Mouse (Mus musculus) kidney, adult 2 months (tissue): ENCODE measurements at regions not wholly inside any gene's neighbourhood (a gene's known extent, or its start where the extent isn't known, plus 50 kb on each side); places are given as distances from the start of the nearest gene placed in this dataset.
"Not testable (repeated sequence)": the region's sequence is repeated elsewhere in the genome, so short reads cannot be mapped to it uniquely, and the experiment has no call there.

Experiments used
- DNase-seq: peaks from one replicate; pipeline ENCODE4 v3.0.0; 2021
- H3K27ac ChIP-seq: fragments of 200-500 bp; 2 replicates; pipeline ENCODE4 v1.5.1; 2012; ENCODE audit warnings: low read depth, low read length, control low read depth, inconsistent platforms; ENCODE audit not compliant: insufficient read depth
- H3K27me3 ChIP-seq: fragments of 200-500 bp; replicated peaks from 2 replicates; pipeline ENCODE4 v1.6.1; 2012; ENCODE audit warnings: mild to moderate bottlenecking, moderate library complexity, low read length, inconsistent platforms; ENCODE audit not compliant: control insufficient read depth, insufficient read depth
- H3K36me3 ChIP-seq: fragments of 200-500 bp; 2 replicates; pipeline ENCODE4 v1.6.1; 2012; ENCODE audit warnings: mild to moderate bottlenecking, moderate library complexity, low read length, inconsistent platforms; ENCODE audit not compliant: control insufficient read depth, insufficient read depth
- H3K4me1 ChIP-seq: fragments of 200-500 bp; 2 replicates; pipeline ENCODE4 v1.6.1; 2011; ENCODE audit warnings: low read length; ENCODE audit not compliant: control insufficient read depth, insufficient read depth
- H3K4me3 ChIP-seq: fragments of 200-500 bp; 2 replicates; pipeline ENCODE4 v1.5.1; 2011; ENCODE audit warnings: mild to moderate bottlenecking, low read depth, low read length, control low read depth; ENCODE audit not compliant: insufficient read depth
- CTCF ChIP-seq: fragments of 200-500 bp; conservative IDR thresholded peaks from 2 replicates; pipeline ENCODE4 v1.5.1; 2011; ENCODE audit warnings: low read depth, mild to moderate bottlenecking, control low read depth, low read length, moderate library complexity, mixed read lengths; ENCODE audit not compliant: insufficient read depth, insufficient read length
- POLR2A ChIP-seq: fragments of 200-500 bp; IDR thresholded peaks from one replicate; pipeline ENCODE4 v1.6.1; 2011; ENCODE audit warnings: low read depth, low read length, control low read depth
- WGBS: fragments of 180-500 bp; shearing (Covaris S2); methylation state at CpG from one replicate; pipeline ENCODE4 v1.1.7; 2018; 5-methylcytosine and 5-hydroxymethylcytosine counted together

- WGBS, result 89% methylated on average over 7 of the region's 7 CpGs
Measured at GRCm38 (mm10) chr6:22459440-22460016, 103.5 kb upstream of the Fam3c start.

GRCm38 (mm10) chr6:22452203-22452602, 96.2 kb upstream of the Fam3c start:
- H3K36me3 ChIP-seq, result no peaks in the 10 kb centered on the region
- no peak overlapping the region for H3K4me3 ChIP-seq
- H3K27me3 ChIP-seq, result no peaks in the 10 kb centered on the region
- DNase-seq, result no peak
- no peak for TF ChIP-seq POLR2A
- no peak for TF ChIP-seq CTCF
- no peak overlapping the region for H3K27ac ChIP-seq
- H3K4me1 ChIP-seq, result no peaks in the 10 kb centered on the region
- WGBS, result 87% methylated on average over 2 of the region's 2 CpGs

More at GRCm38 (mm10) chr6:22459440-22460016, 103.5 kb upstream of the Fam3c start:
- no peaks in the 10 kb centered on the region for H3K36me3 ChIP-seq
- H3K27me3 ChIP-seq, result no peaks in the 10 kb centered on the region
- H3K4me3 ChIP-seq, result no peak overlapping the region
- TF ChIP-seq CTCF (no peak), POLR2A (no peak)
- H3K4me1 ChIP-seq, result no peaks in the 10 kb centered on the region
- DNase-seq, result no peak
- no peak overlapping the region for H3K27ac ChIP-seq

- H3K27me3 ChIP-seq, result no peaks in the 10 kb centered on the region
- H3K4me1 ChIP-seq, result no peaks in the 10 kb centered on the region
- TF ChIP-seq CTCF, result no peak
- no peak for TF ChIP-seq POLR2A
- H3K4me3 ChIP-seq, result no peak overlapping the region
- no peaks in the 10 kb centered on the region for H3K36me3 ChIP-seq
- DNase-seq, result no peak
- no peak overlapping the region for H3K27ac ChIP-seq
Measured at GRCm38 (mm10) chr6:22450501-22450900, 94.5 kb upstream of the Fam3c start.

GRCm38 (mm10) chr6:22448906-22449305, 92.9 kb upstream of the Fam3c start:
- no peak for DNase-seq
- Histone ChIP-seq H3K4me3 (no peak overlapping the region), H3K27me3 (no peaks in the 10 kb centered on the region), H3K4me1 (no peaks in the 10 kb centered on the region), H3K27ac (no peak overlapping the region), H3K36me3 (no peaks in the 10 kb centered on the region)
- WGBS, result 90% methylated on average over 9 of the region's 9 CpGs
- TF ChIP-seq POLR2A (no peak), CTCF (no peak)

- no peaks in the 10 kb centered on the region for H3K4me1 ChIP-seq
- DNase-seq, result no peak
- H3K27ac ChIP-seq, result no peak overlapping the region
- no peaks in the 10 kb centered on the region for H3K36me3 ChIP-seq
- WGBS, result 87% methylated on average over 2 of the region's 2 CpGs
- H3K4me3 ChIP-seq, result no peak overlapping the region
- H3K27me3 ChIP-seq, result no peaks in the 10 kb centered on the region
- TF ChIP-seq POLR2A (no peak), CTCF (no peak)
Measured at GRCm38 (mm10) chr6:22447636-22448035, 91.6 kb upstream of the Fam3c start.

GRCm38 (mm10) chr6:22446621-22447310, 90.7 kb upstream of the Fam3c start:
- H3K4me3 ChIP-seq, result no peak overlapping the region
- no peaks in the 10 kb centered on the region for H3K4me1 ChIP-seq
- DNase-seq, result no peak
- TF ChIP-seq POLR2A (no peak), CTCF (0 out of 2 replicates have a peak, but pooled peaks have one; percentile 1)
- WGBS, result 79% methylated on average over 15 of the region's 15 CpGs
- no peak overlapping the region for H3K27ac ChIP-seq
- no peaks in the 10 kb centered on the region for H3K27me3 ChIP-seq
- H3K36me3 ChIP-seq, result no peaks in the 10 kb centered on the region

GRCm38 (mm10) chr6:22444856-22445255, 88.8 kb upstream of the Fam3c start:
- H3K36me3 ChIP-seq, H3K4me1 ChIP-seq, H3K27ac ChIP-seq, H3K4me3 ChIP-seq, DNase-seq, H3K27me3 ChIP-seq: not testable (repeated sequence)
- 92% methylated on average over 6 of the region's 6 CpGs for WGBS
